Mouse (Mus musculus) intestine, embryonic 15.5 days (tissue): ENCODE measurements around the gene Matn4. TPM values are rescaled to one million over a fixed set of nuclear protein-coding genes. Genes with fewer than 3 reads are reported as not detected.

Experiments used
- ATAC-seq: fragments of 200-750 bp; cut with Nextera tagmentation; 2 replicates; pipeline ENCODE4 v1.8.0; 2017; ENCODE audit warnings: moderate TSS enrichment, moderate library complexity
- H3K27ac ChIP-seq: fragments of 300-500 bp; sonication (generic); 2 replicates; pipeline ENCODE4 v1.5.1; 2015; ENCODE audit warnings: mild to moderate bottlenecking, inconsistent platforms
- H3K27me3 ChIP-seq: fragments of 300-500 bp; sonication (generic); replicated peaks from 2 replicates; pipeline ENCODE4 v1.6.1; 2015; ENCODE audit warnings: inconsistent platforms
- H3K36me3 ChIP-seq: fragments of 300-500 bp; sonication (generic); 2 replicates; pipeline ENCODE4 v1.6.1; 2015; ENCODE audit warnings: inconsistent platforms
- H3K4me1 ChIP-seq: fragments of 300-500 bp; sonication (generic); replicated peaks from 2 replicates; pipeline ENCODE4 v1.6.1; 2015; ENCODE audit warnings: inconsistent platforms
- H3K4me2 ChIP-seq: fragments of 300-500 bp; sonication (generic); replicated peaks from 2 replicates; pipeline ENCODE4 v1.6.1; 2015; ENCODE audit warnings: mild to moderate bottlenecking, inconsistent platforms
- H3K4me3 ChIP-seq: fragments of 300-500 bp; sonication (generic); replicated peaks from 2 replicates; pipeline ENCODE4 v1.5.1; 2015; ENCODE audit warnings: inconsistent platforms
- H3K9ac ChIP-seq: fragments of 300-500 bp; sonication (generic); 2 replicates; pipeline ENCODE4 v1.6.1; 2015; ENCODE audit warnings: inconsistent platforms
- H3K9me3 ChIP-seq: fragments of 300-500 bp; sonication (generic); 2 replicates; pipeline ENCODE4 v1.6.1; 2016; ENCODE audit warnings: inconsistent platforms
- WGBS: fragments of 180-500 bp; shearing (Covaris S2); methylation state at CpG from one replicate; pipeline ENCODE4 v1.1.7; 2015; 5-methylcytosine and 5-hydroxymethylcytosine counted together
- polyA plus RNA-seq: library from polyadenylated mRNA; unstranded; fragments of >200 nt; fragmentation: Nextera tagmentation; extraction: Ambion mirVana; gene quantifications from 2 replicates; pipeline ENCODE4 v1.2.1, GENCODE M21; 2015

Gene Matn4
- polyA plus RNA-seq, 1 experiment from 2014 or later, result 9.3 TPM

DNA sequence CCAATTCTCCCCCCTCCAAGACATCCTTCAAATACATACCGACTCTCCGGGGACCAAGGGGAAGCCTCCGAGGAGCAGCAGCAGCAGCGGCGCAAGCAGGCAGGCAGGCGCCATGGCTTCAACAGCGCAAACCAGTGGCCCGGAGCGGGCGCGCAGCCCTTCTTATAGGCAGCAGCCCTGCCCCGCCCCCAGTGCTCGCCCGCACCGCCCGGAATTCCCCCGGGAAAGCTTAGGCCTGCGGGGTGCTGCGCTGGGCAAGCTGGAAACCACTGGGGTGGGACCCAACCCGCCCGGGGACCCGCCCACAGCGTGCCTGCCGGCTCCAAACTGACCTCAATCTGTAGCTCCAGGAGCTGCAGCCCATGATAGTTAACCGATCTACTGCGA is 38.1 kb upstream of the Matn4 start:
- Histone ChIP-seq H3K27ac (peak overlapping the region; percentile 88), H3K4me3 (peak overlapping the region; percentile 73), H3K9ac (peak overlapping the region; percentile 79), H3K36me3 (no peaks in the 10 kb centered on the region), H3K9me3 (no peaks in the 10 kb centered on the region), H3K4me1 (peaks cover 27% of the 10 kb centered on the region), H3K27me3 (no peaks in the 10 kb centered on the region), H3K4me2 (peak overlapping the region; percentile 83)
- under 1% methylated on average over 26 of the region's 26 CpGs for WGBS
- peak; percentile 94 for ATAC-seq

DNA sequence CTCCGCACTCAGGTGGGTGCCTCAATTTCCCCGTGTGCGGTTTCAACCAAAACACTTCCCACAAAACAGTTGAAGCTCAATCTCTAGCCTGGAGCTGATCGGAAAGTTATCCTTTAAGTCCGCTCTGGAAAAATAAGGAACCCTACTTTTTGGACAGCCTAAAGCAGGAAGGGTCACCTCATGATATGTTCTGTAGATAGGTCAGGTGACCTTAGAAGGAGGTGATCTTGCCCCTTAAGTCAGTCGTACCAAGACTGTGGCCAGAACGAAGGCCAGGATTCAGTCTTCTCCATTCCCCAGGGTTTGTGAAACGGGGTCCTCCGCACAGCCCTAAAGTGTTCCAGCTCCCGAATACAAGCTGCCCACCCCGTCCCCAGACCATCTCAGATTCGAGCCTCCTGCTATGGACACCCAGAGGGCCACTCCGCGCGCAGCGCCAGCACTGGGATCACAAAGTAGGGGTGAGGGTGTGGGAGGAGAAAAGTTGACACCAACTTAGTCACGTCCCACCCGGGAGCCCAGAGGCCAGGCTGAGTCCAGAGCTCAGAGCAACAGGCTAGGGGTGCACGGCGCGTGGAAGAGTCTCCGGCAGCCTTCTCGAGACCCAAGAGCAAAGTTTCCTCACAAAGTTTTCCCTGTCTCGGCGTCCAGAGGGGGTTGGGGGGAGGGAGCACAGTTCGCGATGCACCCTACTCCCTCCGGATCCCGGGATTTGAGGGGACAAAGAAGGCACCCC is 37.5 kb upstream of the Matn4 start:
- H3K4me2 ChIP-seq, result peak overlapping the region; percentile 83
- ATAC-seq, result peak; percentile 64
- H3K9me3 ChIP-seq, result no peaks in the 10 kb centered on the region
- H3K9ac ChIP-seq, result peak overlapping the region; percentile 79
- H3K4me3 ChIP-seq, result peak overlapping the region; percentile 73
- WGBS, result 3% methylated on average over 29 of the region's 29 CpGs
- H3K27me3 ChIP-seq, result no peaks in the 10 kb centered on the region
- peak overlapping the region; percentile 88 for H3K27ac ChIP-seq
- H3K4me1 ChIP-seq, result peaks cover 27% of the 10 kb centered on the region
- no peaks in the 10 kb centered on the region for H3K36me3 ChIP-seq

DNA sequence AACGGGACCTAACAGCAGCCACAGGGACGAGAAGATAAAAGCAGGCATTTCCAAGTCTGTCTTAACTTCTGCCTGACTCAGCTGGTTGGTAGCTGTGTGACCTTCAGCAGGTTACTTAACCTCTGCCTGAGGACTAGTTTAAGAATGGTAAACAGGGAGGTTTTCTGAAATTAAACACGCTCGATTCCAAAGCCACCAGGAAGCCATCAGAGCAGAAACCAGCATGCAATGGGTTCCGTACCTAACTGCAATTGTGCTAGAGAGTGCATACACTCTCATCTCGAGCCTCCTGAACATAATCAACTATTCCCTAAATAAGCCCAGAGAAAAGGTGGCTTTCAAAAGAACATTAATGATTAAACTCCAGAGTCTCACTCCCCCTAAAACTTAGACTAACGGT is 36.8 kb upstream of the Matn4 start:
- H3K9me3 ChIP-seq, result no peaks in the 10 kb centered on the region
- no peak for ATAC-seq
- H3K4me3 ChIP-seq, result peak overlapping the region; percentile 73
- peak overlapping the region; percentile 59; the same call in 1 of the 2 replicates for H3K27ac ChIP-seq
- H3K4me2 ChIP-seq, result peak overlapping the region; percentile 83
- WGBS, result 21% methylated on average over 7 of the region's 7 CpGs
- H3K9ac ChIP-seq, result peak overlapping the region; percentile 79
- peaks cover 31% of the 10 kb centered on the region for H3K4me1 ChIP-seq
- H3K36me3 ChIP-seq, result no peaks in the 10 kb centered on the region
- no peaks in the 10 kb centered on the region for H3K27me3 ChIP-seq

DNA sequence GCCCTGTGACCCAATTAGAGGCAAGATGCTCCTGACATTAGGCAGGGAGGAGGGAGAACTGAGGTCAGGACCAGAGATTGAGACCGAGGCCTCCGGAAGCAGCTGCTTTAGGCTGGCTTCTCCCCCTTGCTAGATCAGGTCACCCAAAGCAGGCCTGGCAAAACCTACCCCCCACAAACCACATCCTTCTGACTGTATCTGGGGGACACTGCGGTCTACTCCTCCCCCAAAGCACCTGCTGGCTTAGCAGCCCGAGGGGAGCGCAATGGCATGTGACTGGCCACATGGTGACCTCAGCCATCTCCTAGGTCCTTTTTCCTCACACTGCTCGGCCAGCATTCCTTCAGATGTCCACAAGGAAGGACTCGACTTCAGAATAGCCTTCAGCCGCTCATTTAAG is 36.2 kb upstream of the Matn4 start:
- H3K27ac ChIP-seq, result peak overlapping the region; percentile 59
- H3K9ac ChIP-seq, result peak overlapping the region; percentile 79
- no peaks in the 10 kb centered on the region for H3K36me3 ChIP-seq
- H3K4me1 ChIP-seq, result peaks cover 37% of the 10 kb centered on the region
- WGBS, result 30% methylated on average over 8 of the region's 8 CpGs
- ATAC-seq, result no peak
- peak overlapping the region; percentile 83 for H3K4me2 ChIP-seq
- no peaks in the 10 kb centered on the region for H3K27me3 ChIP-seq
- H3K4me3 ChIP-seq, result peak overlapping the region; percentile 73
- H3K9me3 ChIP-seq, result no peaks in the 10 kb centered on the region

DNA sequence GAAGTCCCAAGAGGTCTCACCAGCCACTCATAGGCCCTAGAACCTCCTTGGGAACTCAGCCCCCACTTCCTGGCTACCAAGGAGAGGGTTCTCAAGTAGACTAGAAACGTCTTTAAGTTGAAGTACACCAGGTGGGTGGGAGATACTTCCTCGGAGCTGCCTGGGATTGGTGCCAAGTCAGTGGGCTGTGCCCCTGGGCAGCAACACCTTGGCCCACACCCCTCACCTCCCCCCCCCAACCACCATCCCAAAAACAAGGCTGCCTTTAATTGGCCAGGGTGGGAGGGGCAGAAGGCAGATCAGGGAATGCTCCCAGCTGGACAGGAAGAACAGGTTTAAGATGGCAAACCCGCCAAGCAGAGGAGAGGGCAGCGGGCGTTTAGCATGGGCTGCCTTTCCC is 35.4 kb upstream of the Matn4 start:
- Histone ChIP-seq H3K27me3 (no peaks in the 10 kb centered on the region), H3K4me1 (peaks cover 44% of the 10 kb centered on the region), H3K9ac (no peak overlapping the region), H3K27ac (peak overlapping the region; percentile 59), H3K36me3 (no peaks in the 10 kb centered on the region), H3K4me2 (peak overlapping the region; percentile 83), H3K4me3 (peak overlapping the region; percentile 73), H3K9me3 (no peaks in the 10 kb centered on the region)
- ATAC-seq, result no peak
- 54% methylated on average over 5 of the region's 5 CpGs for WGBS

DNA sequence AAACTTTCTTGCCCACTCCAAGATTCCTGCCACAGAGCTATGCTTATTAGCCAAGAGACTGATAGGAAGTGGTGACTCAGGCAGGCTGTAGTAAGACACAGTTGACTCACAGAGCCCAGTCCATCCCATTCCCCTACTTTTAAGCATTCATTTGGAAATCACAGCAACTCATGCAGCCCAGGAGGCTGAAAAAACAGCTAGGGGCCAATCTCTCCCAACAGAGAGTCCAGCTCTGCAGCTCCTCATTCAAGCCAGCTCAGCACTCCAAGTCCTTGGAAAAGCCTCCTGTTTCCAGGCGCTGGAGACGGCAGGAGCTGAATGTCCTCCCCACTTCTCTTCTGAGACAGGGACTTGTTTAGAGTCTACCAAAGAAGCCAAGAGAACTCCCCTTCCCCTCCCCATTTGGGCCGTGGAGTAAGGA is 34.1 kb upstream of the Matn4 start:
- Histone ChIP-seq H3K9ac (no peak overlapping the region), H3K36me3 (no peaks in the 10 kb centered on the region), H3K4me3 (peak overlapping the region; percentile 3; the same call in 1 of the 2 replicates), H3K27me3 (no peaks in the 10 kb centered on the region), H3K4me1 (peaks cover 56% of the 10 kb centered on the region), H3K27ac (peak overlapping the region; percentile 93), H3K9me3 (no peaks in the 10 kb centered on the region), H3K4me2 (peak overlapping the region; percentile 83)
- WGBS, result 46% methylated on average over 3 of the region's 3 CpGs
- ATAC-seq, result no peak

DNA sequence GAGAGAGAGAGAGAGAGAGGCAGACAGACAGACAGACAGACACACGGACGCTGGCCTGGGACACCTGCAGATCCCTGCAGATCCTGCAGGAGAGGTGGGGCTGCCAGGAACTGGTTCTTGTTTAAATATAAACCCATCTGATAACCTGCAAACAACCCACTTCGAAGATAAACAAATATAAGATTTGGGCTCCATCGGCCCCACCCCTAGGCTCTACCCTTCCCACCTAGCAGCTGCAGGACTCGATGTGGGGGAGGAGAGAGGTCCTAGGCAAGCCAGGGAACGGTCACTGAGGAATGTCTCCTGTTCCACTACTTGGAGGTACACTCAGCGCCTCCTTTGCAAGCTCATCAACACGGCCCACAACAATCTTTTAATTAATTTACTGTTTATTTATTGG is 33.3 kb upstream of the Matn4 start:
- Histone ChIP-seq H3K4me3 (peak overlapping the region; percentile 10; the same call in 1 of the 2 replicates), H3K9me3 (no peaks in the 10 kb centered on the region), H3K9ac (no peak overlapping the region), H3K36me3 (no peaks in the 10 kb centered on the region), H3K4me2 (peak overlapping the region; percentile 83), H3K27ac (peak overlapping the region; percentile 93; the same call in 1 of the 2 replicates), H3K4me1 (peaks cover 62% of the 10 kb centered on the region), H3K27me3 (no peaks in the 10 kb centered on the region)
- ATAC-seq, result peak; percentile 39
- 43% methylated on average over 8 of the region's 8 CpGs for WGBS

DNA sequence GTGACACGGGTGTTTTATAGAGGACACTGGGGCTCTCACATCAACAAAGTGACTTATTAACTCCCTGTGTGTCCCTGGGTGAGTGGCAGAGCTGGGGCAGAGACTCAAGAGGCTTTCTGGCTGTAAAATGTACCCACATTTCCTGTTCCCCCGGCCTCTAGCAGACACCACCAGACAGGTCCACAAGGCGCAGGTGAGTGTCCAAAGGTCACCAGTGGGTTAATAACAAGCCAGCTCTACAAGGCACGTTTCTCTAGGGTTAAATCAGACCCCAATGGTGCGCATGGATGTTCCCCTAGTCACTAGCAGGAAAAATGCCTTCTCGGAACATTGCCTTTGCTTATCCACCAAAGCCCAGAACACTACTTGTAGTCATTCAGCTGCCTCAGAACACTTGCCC is 32.8 kb upstream of the Matn4 start:
- Histone ChIP-seq H3K4me2 (peak overlapping the region; percentile 83), H3K27me3 (no peaks in the 10 kb centered on the region), H3K9ac (no peak overlapping the region), H3K4me1 (peaks cover 65% of the 10 kb centered on the region), H3K9me3 (no peaks in the 10 kb centered on the region), H3K36me3 (no peaks in the 10 kb centered on the region), H3K27ac (peak overlapping the region; percentile 93), H3K4me3 (peak overlapping the region; percentile 10; the same call in 1 of the 2 replicates)
- WGBS, result 41% methylated on average over 6 of the region's 6 CpGs
- peak; percentile 70 for ATAC-seq

DNA sequence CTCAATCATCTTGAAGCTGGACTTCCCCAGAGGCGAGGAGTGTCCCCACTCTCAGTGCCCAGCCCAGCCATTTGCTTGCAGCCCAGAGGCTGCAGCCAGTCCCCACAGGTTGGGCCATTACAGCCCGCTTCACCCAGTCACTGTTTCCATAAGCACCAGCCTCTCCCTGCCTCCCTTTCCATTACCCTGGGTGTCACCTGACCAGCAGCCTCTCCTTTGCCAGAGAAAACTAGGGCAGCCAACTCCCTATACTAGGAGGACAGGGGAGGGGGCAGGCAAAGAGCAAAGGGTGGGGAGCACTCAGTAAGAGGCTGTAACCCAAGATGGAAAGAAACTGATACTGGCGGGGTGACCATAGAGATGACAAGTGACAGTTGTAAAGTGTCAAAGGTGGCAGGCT is 32.0 kb upstream of the Matn4 start:
- ATAC-seq, result peak; percentile 61
- H3K9me3 ChIP-seq, result no peaks in the 10 kb centered on the region
- H3K27ac ChIP-seq, result peak overlapping the region; percentile 93
- H3K36me3 ChIP-seq, result no peaks in the 10 kb centered on the region
- 50% methylated on average over 3 of the region's 3 CpGs for WGBS
- H3K4me1 ChIP-seq, result peaks cover 70% of the 10 kb centered on the region
- H3K27me3 ChIP-seq, result no peaks in the 10 kb centered on the region
- H3K4me3 ChIP-seq, result peak overlapping the region; percentile 15
- H3K9ac ChIP-seq, result peak overlapping the region; percentile 35
- H3K4me2 ChIP-seq, result peak overlapping the region; percentile 83

DNA sequence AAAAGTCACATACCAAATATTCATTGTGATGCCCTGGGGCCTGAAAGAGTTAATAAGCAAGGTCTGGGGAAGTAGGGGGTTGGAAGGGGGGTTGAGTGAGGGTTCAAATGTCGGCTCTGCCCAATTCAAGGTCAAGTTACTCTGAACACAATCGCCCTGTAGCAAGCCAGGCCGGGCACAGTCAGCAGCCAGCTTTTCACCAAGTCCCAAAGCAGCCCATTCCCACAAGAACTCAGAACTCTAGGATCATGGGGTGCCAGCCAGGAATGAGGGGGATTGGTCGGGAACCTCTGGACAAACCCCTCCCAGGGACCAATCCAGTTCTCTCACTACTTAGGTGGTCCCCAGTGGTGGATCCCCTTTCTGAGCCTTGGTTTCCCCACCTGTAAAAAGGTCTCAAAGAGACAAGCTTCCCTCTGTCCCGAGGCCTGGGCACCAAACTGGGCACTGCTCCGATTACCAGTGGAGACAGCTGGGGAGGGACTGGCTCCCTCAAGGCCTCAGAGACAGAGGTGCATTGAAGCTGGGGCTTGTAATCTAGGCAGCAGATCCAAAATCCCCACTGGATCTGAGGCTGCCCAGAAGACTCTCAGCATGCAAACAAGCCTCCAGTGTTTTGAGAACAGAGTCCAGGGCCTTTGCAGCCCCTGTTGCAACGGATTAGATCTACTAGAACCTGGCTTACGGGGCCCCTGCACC is 31.4 kb upstream of the Matn4 start:
- H3K4me3 ChIP-seq, result peak overlapping the region; percentile 15
- peak overlapping the region; percentile 35 for H3K9ac ChIP-seq
- no peaks in the 10 kb centered on the region for H3K36me3 ChIP-seq
- peak overlapping the region; percentile 93 for H3K27ac ChIP-seq
- WGBS, result 19% methylated on average over 8 of the region's 8 CpGs
- H3K4me1 ChIP-seq, result peaks cover 72% of the 10 kb centered on the region
- H3K27me3 ChIP-seq, result no peaks in the 10 kb centered on the region
- H3K4me2 ChIP-seq, result peak overlapping the region; percentile 83
- no peaks in the 10 kb centered on the region for H3K9me3 ChIP-seq
- no peak for ATAC-seq

DNA sequence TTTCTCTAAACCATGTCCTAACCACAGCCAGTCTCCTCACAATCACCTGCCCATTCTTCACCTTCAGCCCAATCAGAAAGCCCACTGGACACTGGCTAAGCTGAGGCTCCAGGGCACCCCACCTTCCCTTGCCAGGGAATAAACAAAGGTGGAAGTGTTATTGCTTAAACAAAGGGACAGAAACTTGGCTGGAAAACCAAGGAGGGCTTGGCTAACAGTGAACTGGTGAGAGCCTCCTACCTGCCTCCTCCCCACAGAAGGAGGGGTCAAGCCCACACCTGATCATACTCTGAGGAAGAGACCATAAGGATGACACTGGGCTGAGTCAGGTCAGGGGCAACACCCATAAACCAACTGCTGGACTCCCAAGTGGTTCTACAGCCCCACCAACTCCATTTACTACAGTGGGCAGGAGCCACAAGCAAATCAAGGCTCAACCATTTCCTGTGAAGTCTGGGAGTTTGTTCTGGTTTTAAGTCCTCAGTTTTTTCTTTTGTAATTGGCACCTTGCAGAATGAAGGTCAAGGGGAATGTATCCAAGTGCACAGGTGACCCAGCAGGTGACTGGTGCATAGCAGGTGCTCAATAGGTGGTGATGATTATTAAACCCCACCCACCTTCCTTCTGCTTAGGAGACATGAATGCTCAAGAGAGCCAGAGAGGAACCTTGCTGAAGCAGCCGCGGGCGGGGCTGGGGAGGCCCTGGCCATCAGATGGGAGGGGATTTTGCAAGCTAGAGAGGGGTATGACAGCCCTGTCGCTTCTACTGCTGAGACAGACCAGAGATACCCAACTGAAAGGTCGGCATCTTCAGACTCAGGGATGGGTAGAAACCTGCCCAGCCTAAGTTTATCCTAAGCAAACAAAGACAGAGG is 30.5 kb upstream of the Matn4 start:
- H3K9ac ChIP-seq, result 0 out of 2 replicates have a peak overlapping the region, but pooled peaks have one; percentile 35
- ATAC-seq, result no peak

DNA sequence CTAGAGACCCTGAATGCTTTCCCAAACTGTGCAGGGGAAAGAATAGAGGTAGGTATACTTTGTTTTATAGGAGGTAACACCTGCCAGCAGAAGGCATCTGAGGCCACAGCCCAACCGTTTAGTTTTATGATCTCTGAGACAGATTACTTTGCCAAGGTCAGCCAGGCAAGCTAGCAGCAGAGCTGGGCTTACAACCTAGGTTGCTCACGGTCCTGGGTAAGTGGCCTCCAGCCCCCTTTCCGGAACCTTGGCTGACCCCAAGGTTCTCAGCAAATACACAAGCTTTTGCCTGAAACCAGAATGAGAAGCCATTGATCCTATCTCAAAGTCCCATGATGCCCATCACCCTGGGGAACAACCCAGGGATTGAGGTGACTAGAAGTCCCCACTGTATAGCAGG is 29.7 kb upstream of the Matn4 start:
- Histone ChIP-seq H3K4me3 (no peak overlapping the region), H3K27ac (peak overlapping the region; percentile 93), H3K4me1 (peaks cover 70% of the 10 kb centered on the region), H3K36me3 (no peaks in the 10 kb centered on the region), H3K27me3 (no peaks in the 10 kb centered on the region), H3K9me3 (no peaks in the 10 kb centered on the region), H3K9ac (0 out of 2 replicates have a peak overlapping the region, but pooled peaks have one; percentile 3), H3K4me2 (peak overlapping the region; percentile 83)
- ATAC-seq, result no peak
- 40% methylated on average over 3 of the region's 3 CpGs for WGBS

More for the DNA sequence above, 30.5 kb upstream of the Matn4 start:
- H3K27ac ChIP-seq, result peak overlapping the region; percentile 93
- no peaks in the 10 kb centered on the region for H3K9me3 ChIP-seq
- no peaks in the 10 kb centered on the region for H3K27me3 ChIP-seq
- no peak overlapping the region for H3K4me3 ChIP-seq
- peaks cover 74% of the 10 kb centered on the region for H3K4me1 ChIP-seq
- peak overlapping the region; percentile 83 for H3K4me2 ChIP-seq
- no peaks in the 10 kb centered on the region for H3K36me3 ChIP-seq
- 27% methylated on average over 5 of the region's 5 CpGs for WGBS
